Mouse (Mus musculus) left cerebral cortex, adult 2 months (tissue): ENCODE data around the gene Wdr81. TPM values are rescaled to one million over a fixed set of nuclear protein-coding genes. Genes with fewer than 3 reads are reported as not detected.

Source experiments
- DNase-seq, 2 experiments: peaks; one replicate each; pipeline ENCODE4 v3.0.0; 2021 to 2022; ENCODE audit warnings: low spot score in 2 of 2, mixed read lengths in 1 of 2; ENCODE audit errors: extremely low spot score in 1 of 2
- H3K27ac ChIP-seq: fragments of 200-600 bp; 2 replicates; pipeline ENCODE4 v1.8.1; 2022
- H3K4me3 ChIP-seq: fragments of 200-600 bp; 2 replicates; pipeline ENCODE4 v1.8.1; 2022
- CTCF ChIP-seq: fragments of 200-600 bp; IDR thresholded peaks from 2 replicates; pipeline ENCODE4 v1.8.1; 2022; ENCODE audit warnings: antibody characterized with exemption, mild to moderate bottlenecking, moderate library complexity
- intact Hi-C: fragments of 180-260 bp; cut with DNase I; formaldehyde crosslinking; loops from one replicate; pipeline ENCODE4 v1.15.1; 2025
- total RNA-seq, 2 experiments: library from RNA; stranded (reverse); gene quantifications; 2 replicates each; pipeline ENCODE4 v1.2.3; 2021

Wdr81 gene
- total RNA-seq, 2 experiments from 2014 or later: 19.5 to 20.7 TPM

- intact Hi-C loops: no loop called here
- no peak overlapping the region for H3K27ac ChIP-seq
- no peak for DNase-seq
- TF ChIP-seq CTCF: no peak; the same call in 1 of the 2 replicates
- H3K4me3 ChIP-seq: 0 out of 2 replicates have a peak overlapping the region, but pooled peaks have one; percentile 22
Observed at GRCm38 (mm10) chr11:75467512-75468215, 13.1 kb upstream of the Wdr81 start.

GRCm38 (mm10) chr11:75466731-75467505 is 12.4 kb upstream of the Wdr81 start:
- DNase-seq: no peak
- TF ChIP-seq CTCF: peak; percentile 20
- H3K4me3 ChIP-seq: no peak overlapping the region
- H3K27ac ChIP-seq: no peak overlapping the region
- intact Hi-C loops: no loop called here

GRCm38 (mm10) chr11:75465051-75465450 is 10.5 kb upstream of the Wdr81 start:
- DNase-seq: no peak
- intact Hi-C loops: loop anchor here (2.0 kb wide), 1 partner anchor 22 kb away; the partner anchor contains the start of gene Prpf8
- TF ChIP-seq CTCF: no peak
- no peak overlapping the region for H3K27ac ChIP-seq
- H3K4me3 ChIP-seq: no peak overlapping the region

- intact Hi-C loops: loop anchor here (2.0 to 5.0 kb wide), 2 partner anchors 22 to 272 kb away; partner anchors contain the start of genes Dph1, Prpf8 and Rtn4rl1
- no peak overlapping the region for H3K27ac ChIP-seq
- H3K4me3 ChIP-seq: no peak overlapping the region
- DNase-seq: no peak
- TF ChIP-seq CTCF: no peak
Observed at GRCm38 (mm10) chr11:75464417-75464816, 9.9 kb upstream of the Wdr81 start.

- peak overlapping the region; percentile 84 for H3K4me3 ChIP-seq
- intact Hi-C loops: loop anchor here (2.0 to 5.0 kb wide), 2 partner anchors 23 to 271 kb away; partner anchors contain the start of genes Dph1, Prpf8 and Rtn4rl1
- no peak overlapping the region for H3K27ac ChIP-seq
- no peak for TF ChIP-seq CTCF
- DNase-seq: no peak
Observed at GRCm38 (mm10) chr11:75463624-75464023, 9.1 kb upstream of the Wdr81 start.

- TF ChIP-seq CTCF: no peak
- peak overlapping the region; percentile 95 for H3K27ac ChIP-seq
- H3K4me3 ChIP-seq: peak overlapping the region; percentile 84
- intact Hi-C loops: loop anchor here (5.0 kb wide), 1 partner anchor 271 kb away; the partner anchor contains the start of genes Dph1 and Rtn4rl1
- peak; percentile 60 to 61 for DNase-seq
Observed at GRCm38 (mm10) chr11:75462865-75463336, 8.4 kb upstream of the Wdr81 start.

- no peak for TF ChIP-seq CTCF
- peak overlapping the region; percentile 84 for H3K4me3 ChIP-seq
- DNase-seq: peak; percentile 51 to 53
- intact Hi-C loops: loop anchor here (5.0 kb wide), 1 partner anchor 270 kb away; the partner anchor contains the start of genes Dph1 and Rtn4rl1
- peak overlapping the region; percentile 95 for H3K27ac ChIP-seq
Observed at GRCm38 (mm10) chr11:75462253-75462783, 7.8 kb upstream of the Wdr81 start.

GRCm38 (mm10) chr11:75461743-75462252 is 7.3 kb upstream of the Wdr81 start:
- no peak for DNase-seq
- intact Hi-C loops: loop anchor here (2.0 to 5.0 kb wide), 2 partner anchors 269 to 289 kb away; partner anchors contain the start of genes Dph1 and Rtn4rl1
- H3K4me3 ChIP-seq: peak overlapping the region; percentile 84
- TF ChIP-seq CTCF: no peak
- peak overlapping the region; percentile 95 for H3K27ac ChIP-seq

GRCm38 (mm10) chr11:75460844-75461742 is 6.6 kb upstream of the Wdr81 start, which contains the start of gene Tlcd2:
Gene Tlcd2 (plus strand): TSS chr11:75461715.
- intact Hi-C loops: loop anchor here (2.0 to 5.0 kb wide), 2 partner anchors 269 to 288 kb away; partner anchors contain the start of genes Dph1 and Rtn4rl1
- TF ChIP-seq CTCF: no peak

More at GRCm38 (mm10) chr11:75460844-75461742, 6.6 kb upstream of the Wdr81 start, which contains the start of gene Tlcd2:
- Histone ChIP-seq H3K27ac (peak within 1 kb of the TSS; percentile 95), H3K4me3 (peak within 1 kb of the TSS; percentile 84)
- peak; percentile 98 to 99 for DNase-seq
